Mouse (Mus musculus) heart, adult 2 months (tissue): Measurements from ENCODE around the gene Mab21l3.

ENCODE experiments used
- CTCF ChIP-seq: fragments of 200-600 bp; IDR thresholded peaks from 2 replicates; pipeline ENCODE4 v1.8.1; 2022; ENCODE audit warnings: antibody characterized with exemption, mild to moderate bottlenecking, moderate library complexity
- POLR2A ChIP-seq: fragments of 200-500 bp; IDR thresholded peaks from 2 replicates; pipeline ENCODE4 v1.6.1; 2011; ENCODE audit warnings: mild to moderate bottlenecking, low read depth, low read length, control low read depth; ENCODE audit not compliant: insufficient read depth

DNA sequence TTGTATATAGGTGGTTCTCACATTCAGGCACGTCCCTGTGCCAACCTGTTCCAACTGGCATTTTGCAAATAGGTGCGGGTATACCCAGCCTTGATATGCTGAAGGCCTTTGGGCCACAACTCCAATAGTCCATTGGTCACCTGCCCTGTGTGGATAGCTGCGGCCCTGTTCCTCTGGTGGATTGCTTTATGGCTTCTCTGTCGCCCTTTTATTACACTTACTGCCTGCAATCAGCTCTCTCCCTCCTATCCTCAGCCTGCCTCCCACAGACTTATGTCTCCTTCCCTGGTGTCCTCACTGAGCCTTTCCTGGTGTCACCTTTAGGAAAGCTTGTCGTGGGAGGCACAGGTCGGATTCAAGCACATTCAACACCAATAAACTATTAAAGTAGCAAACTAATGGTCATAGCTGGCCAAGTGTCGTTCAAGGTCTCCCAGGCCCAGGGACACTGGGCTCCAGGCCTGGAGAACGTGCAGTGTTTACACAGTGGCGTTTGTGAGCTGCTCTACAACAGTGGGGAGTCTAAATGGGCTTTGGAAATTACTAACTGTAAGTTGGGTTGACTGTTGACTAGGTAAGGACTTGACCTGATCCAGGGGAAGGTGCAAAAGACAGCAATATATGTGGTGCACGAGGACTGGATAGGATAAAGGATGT is 63.9 kb downstream of the Mab21l3 start:
- TF ChIP-seq POLR2A (no peak), CTCF (no peak)
